Mouse (Mus musculus): Measurements from ENCODE around the gene Mfng.
A peak's percentile ranks its signal among the peaks of the same experiment; 100 is the strongest.

Mfng gene

GRCm38 (mm10) chr15:78755966-78756725 lies 17.1 kb downstream of the Mfng start:
- peak; percentile 39 for DNase-seq (ENCODE audit: low read depth, low spot score)

DNA sequence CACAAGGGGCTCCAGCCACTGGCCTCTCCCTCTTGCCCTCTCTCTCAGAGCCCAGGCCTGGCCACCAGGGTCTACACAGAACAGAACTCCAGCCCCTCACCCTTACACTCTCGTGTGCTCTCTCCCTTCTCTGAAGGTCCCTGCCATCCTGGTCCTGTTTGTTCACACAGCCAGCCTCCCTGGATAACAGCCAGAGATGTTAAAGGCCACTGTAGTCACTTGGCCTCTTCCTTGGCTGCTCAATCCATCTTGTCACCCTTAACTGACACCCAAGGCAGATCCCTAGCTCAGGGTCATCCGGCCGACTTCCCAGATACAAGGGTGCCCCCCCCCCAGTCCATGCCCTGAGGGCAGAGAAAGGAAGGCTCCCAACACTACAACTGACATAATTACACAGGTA lies 18.0 kb downstream of the Mfng start:
- no peak for DNase-seq (ENCODE audit: low read depth, low spot score)

- no peak for DNase-seq (ENCODE audit: low read depth, low spot score)
These were observed 19.1 kb downstream of the Mfng start for GRCm38 (mm10) chr15:78754144-78754543.

GRCm38 (mm10) chr15:78752991-78753390 lies 20.3 kb downstream of the Mfng start:
- peak; percentile 75 for DNase-seq (ENCODE audit: low read depth, low spot score)

DNA sequence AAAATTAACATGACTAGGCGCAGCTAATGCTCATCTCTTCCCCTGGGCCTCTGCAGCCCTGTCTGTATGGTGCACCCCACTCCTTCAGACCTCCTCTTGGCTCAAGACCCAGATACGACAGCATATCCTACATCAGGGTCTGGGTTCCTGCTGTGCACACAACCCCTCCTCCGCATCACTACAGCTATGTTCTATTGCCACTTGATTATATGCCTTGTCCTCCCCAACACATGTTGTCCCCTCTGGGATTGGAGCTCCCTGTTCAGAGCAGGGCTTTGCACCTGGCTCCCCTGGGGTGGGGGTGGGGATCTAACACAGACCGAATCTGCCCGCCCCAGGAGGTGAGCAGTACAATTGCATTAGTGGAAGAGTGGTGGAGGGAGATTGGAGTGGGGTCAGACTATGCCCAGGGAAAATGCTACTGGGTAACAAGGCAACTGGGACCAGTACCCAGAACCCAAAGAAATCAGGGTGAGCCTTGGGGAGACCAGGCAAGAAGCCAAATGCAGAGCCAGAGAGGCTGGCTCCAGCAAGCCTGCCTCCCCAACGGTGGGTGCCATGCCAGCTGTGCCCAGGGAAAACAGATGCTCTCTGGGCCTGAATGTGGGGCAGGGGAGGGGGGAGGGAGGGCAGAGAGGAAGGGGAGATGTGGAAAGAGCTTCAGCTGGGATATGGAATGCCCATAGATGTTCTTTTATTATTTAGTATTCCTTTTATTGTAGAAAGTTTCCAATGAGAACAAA lies 22.5 kb downstream of the Mfng start:
- DNase-seq (ENCODE audit: low read depth, low spot score): no peak

- peak; percentile 90 for DNase-seq (ENCODE audit: low read depth, low spot score)
These were observed 23.4 kb downstream of the Mfng start for GRCm38 (mm10) chr15:78749855-78750254.

- peak; percentile 57 for DNase-seq (ENCODE audit: low read depth, low spot score)
These were observed 29.1 kb downstream of the Mfng start for GRCm38 (mm10) chr15:78744206-78744605.

DNA sequence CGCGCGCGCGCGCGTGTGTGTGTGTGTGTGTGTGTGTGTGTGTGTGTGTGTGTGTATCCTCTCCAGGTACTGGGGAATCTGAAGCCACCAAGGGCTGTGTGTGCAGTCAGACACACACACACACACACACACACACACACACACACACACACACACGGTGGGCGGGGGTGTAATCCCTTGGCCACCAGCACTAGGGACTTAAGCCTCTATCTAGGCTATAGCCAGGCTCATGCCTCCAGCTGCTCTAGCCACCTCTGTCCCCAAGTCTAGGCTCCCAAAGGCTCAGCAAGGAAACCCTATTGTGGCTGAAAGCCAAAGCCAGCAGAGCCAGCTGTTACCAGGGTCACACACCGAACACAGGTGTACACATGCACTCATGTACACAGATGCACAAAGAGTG lies 30.4 kb downstream of the Mfng start:
- DNase-seq (ENCODE audit: low read depth, low spot score): no peak

GRCm38 (mm10) chr15:78740662-78741061 lies 32.6 kb downstream of the Mfng start:
- no peak for DNase-seq (ENCODE audit: low read depth, low spot score)

GRCm38 (mm10) chr15:78737146-78737545 lies 36.1 kb downstream of the Mfng start:
- DNase-seq (ENCODE audit: low read depth, low spot score): no peak

DNA sequence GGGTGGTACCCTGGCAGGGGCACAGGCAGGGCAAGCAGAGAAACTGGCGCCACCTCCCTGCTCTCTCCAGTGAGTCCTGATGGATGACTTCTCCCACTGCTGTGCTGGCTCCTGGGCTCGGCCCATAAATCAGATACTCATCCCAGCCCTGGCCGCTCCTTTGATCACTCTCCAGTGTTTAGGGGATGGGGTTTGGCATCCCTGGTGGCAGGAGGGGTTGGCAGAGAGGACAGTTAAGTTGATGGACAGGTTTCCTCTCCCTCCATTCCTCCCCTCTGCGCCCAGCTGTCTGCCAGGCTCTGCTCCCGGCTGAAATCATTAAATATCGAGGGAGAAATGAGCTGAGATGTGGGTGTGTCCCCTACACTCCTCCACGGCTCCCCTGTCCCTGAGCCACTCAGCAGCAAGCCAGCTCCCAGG lies 36.6 kb downstream of the Mfng start:
- no peak for DNase-seq (ENCODE audit: low read depth, low spot score)

DNA sequence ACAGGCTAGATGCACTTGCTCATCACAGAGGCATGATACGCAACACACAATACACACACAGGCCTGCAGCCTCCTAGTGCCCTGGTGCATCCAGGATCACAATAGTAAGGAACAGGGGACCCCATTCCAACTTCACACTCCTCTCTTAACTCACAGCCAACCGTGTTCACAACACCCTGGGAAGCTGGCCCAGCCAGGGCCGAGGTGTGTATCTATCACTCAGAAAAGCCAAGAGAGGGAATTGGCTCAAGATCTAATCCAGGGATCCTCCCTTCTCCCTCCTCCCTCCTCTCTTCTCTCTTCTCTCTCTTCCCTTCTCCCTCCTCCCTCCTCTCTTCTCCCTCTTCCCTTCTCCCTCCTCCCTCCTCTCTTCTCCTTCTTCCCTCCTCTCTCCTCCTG lies 37.1 kb downstream of the Mfng start:
- no peak for DNase-seq (ENCODE audit: low read depth, low spot score)

DNA sequence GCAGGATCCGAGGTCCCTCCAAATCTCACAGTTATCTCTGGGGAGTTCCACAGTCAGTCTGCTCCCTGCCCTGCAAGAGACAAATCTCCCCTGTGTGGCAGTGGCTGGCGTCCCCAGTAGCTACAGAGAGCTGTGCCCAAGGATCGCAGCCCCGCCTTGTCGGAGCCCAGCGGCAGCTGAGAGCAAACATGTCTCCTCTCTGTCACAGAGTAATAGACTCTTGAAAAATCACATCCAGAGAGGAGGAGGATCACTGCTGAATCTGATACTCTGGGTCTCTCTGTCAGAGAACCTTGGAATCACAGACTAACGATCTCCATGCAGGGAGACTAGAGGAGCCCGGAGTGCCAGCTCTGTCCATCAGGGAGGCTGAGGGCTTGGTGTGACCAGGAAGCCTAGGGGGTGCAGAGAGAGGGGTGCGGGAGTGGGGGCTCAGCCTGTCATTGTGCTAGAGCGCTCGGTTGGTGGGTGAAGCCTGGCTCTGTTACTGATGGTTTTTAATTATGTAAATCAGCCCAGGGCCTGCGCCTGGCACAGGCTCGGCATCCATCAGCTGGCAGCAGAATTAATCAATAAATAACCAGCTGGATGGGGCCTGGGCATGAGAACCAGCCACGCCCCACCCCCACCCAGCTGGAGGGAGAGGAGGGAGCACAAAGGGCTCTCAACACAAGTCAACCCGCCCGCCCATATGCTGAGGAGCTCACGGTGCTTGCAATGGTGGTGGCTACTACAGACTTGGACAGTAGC lies 37.7 kb downstream of the Mfng start:
- DNase-seq (ENCODE audit: low read depth, low spot score): no peak

- no peak for DNase-seq (ENCODE audit: low read depth, low spot score)
These were observed 41.4 kb downstream of the Mfng start for GRCm38 (mm10) chr15:78731830-78732229.

DNA sequence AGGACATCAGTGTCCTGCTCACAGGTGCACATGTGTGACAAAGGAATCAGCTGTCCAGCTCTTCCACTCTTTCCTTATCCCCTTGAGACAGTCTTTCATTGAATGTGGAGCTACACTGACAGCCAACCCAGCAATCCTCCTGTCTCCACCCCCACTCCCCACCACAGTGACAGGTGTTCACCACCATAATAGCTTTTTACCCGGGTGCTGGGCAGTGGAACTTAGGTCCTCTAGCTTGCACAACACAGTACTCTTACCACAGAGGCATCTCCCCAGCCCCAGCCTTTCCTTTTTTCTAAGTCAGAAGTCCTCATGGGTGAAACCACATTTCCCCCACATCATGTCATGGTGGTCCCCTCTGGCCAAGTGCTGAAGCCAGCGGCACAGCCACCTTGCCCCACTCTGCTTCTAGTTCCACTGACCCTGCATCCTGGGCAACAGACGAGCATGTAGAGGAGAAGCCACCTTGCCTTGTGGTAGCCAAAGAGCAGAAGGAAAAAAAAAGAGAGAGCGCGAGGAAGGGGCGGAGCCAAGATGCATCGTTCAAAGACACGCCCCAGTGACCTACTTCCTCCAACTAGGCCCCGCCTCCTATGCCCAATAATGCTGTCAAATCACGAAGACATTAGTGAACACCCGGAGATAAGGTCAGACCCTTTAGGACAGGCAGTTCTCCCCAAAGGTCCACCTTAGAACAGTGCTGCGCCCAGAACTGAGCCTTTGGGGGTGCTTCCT lies 42.8 kb downstream of the Mfng start:
- peak; percentile 47 for DNase-seq (ENCODE audit: low read depth, low spot score)

DNA sequence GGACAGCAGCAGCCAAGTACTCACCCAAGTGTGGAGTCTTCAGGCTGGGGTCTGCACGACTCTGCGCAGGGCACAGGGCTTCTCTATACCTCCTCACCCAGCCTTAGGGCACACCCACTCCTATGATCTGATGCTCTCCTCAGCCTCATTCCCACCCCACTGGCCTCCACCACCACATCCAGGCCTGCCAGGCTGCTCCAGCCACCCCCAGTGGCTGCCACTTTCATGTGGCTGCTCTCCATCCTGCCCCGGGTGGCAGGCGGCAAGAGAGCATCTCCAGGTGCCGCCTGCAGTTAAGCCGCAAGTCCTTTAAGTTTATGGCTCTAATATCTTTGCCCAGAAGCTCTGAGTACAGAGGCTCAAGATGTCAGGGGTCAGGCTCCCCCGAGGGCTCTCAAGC lies 46.6 kb downstream of the Mfng start:
- DNase-seq (ENCODE audit: low read depth, low spot score): no peak

DNA sequence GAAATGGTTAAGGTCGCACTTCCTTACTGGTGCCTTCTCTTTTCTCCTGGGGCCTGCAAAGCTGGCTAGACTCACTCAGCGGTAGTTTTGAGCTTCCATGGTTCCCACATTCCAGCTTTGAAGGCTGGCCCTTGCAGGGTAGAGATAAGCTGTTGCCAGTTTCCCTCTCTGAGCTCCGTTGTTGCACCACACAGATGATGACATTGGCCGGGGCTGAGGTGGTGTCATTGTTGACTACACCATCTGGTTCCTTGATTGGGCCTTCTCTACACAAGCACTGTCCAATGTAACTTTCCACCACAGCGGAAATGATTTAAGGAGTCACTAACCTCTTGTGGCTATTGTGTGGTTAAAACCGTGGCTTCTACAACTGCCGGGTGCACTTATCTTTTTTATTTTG lies 52.7 kb downstream of the Mfng start:
- no peak for DNase-seq (ENCODE audit: low read depth, low spot score)

DNA sequence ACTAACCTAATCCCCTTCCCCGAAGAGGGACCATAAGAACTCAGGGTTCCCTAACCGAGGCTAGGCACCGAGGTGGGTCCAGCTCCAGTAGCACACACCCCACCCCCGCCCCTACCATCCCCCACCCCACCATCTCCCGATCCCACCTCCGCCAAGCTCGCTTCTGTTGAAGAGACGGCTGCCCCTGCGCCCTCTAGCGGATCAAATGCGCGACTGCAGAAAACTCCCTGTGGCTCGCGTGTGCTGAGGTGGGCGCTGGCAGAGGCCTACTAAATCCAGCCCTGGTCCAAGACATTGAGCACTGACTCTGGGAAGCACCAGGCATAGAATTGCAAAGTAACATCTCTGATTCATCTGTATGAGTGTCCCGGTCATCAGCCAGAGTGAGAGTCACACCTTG lies 53.2 kb downstream of the Mfng start:
- peak; percentile 88 for DNase-seq (ENCODE audit: low read depth, low spot score)

- peak; percentile 56 for DNase-seq (ENCODE audit: low read depth, low spot score)
These were observed 53.9 kb downstream of the Mfng start for GRCm38 (mm10) chr15:78719416-78719815.

- DNase-seq (ENCODE audit: low read depth, low spot score): peak; percentile 64
These were observed 54.7 kb downstream of the Mfng start, which contains the start of gene Elfn2 for GRCm38 (mm10) chr15:78718290-78719250. Elfn2 (minus strand) TSS chr15:78718771.
